In genomic region chr2:175372136-175372535, GRCm38 (mm10) we compare ENCODE assay signal across 5 mouse cellular contexts. TPM values are rescaled to one million over a fixed set of nuclear protein-coding genes. Genes with fewer than 3 reads are reported as not detected.
DNase-seq lines count a peak whose midpoint lies in the region.
"Not testable (repeated sequence)": the region's sequence is repeated elsewhere in the genome, so short reads cannot be mapped to it uniquely, and the experiment has no call there.

Zfp968 (plus strand) TSS chr2:175372436.

- intact Hi-C loops in heart, postnatal 14 days (cut with DNase I); heart, postnatal 36 days (cut with DNase I): not testable (repeated sequence)

- DNase-seq in adrenal gland, postnatal 25 days; heart, adult 18-20 months; heart, adult 8-10 months (ENCODE audit: low spot score); heart, postnatal 14 days; heart, postnatal 36 days: not testable (repeated sequence)

RNA-seq across cellular contexts. Expression of gene Zfp968, which starts in this region (rescaled TPM):
- 6.1 and 10.7 TPM in 2 replicates for total RNA-seq in adrenal gland, postnatal 25 days (2021)
- 10 to 100 TPM; 48.1 TPM for total RNA-seq in heart, adult 18-20 months (2021)
- total RNA-seq in heart, adult 8-10 months (2022): 10 to 100 TPM; 34.9 to 58.6 (median 47.9) TPM
- total RNA-seq in heart, postnatal 14 days (2021): 10 to 100 TPM; 25.2 to 27.6 TPM
- total RNA-seq in heart, postnatal 36 days (2021): 10 to 100 TPM; 38.7 to 39.0 TPM
